Mouse (Mus musculus) limb, embryonic 14.5 days (tissue): ENCODE data around the gene Crat. TPM values are rescaled to one million over a fixed set of nuclear protein-coding genes. Genes with fewer than 3 reads are reported as not detected.

Experiments
- ATAC-seq: fragments of 200-750 bp; cut with Nextera tagmentation; 2 replicates; pipeline ENCODE4 v1.8.0; 2017; ENCODE audit warnings: low read depth, moderate number of reproducible peaks, moderate TSS enrichment; ENCODE audit not compliant: low FRiP score
- DNase-seq: peaks from one replicate; pipeline ENCODE4 v3.0.0-alpha.2; 2015; ENCODE audit warnings: low spot score
- H3K27ac ChIP-seq: fragments of 300-500 bp; sonication (generic); replicated peaks from 2 replicates; pipeline ENCODE4 v1.5.1; 2014; ENCODE audit warnings: low read depth, mild to moderate bottlenecking, low read length, moderate library complexity, mixed read lengths
- H3K27me3 ChIP-seq: fragments of 300-500 bp; sonication (generic); 2 replicates; pipeline ENCODE4 v1.6.1; 2014; ENCODE audit warnings: low read length, mixed read lengths; ENCODE audit not compliant: control insufficient read depth, insufficient read depth
- H3K36me3 ChIP-seq: fragments of 300-500 bp; sonication (generic); 2 replicates; pipeline ENCODE4 v1.6.1; 2014; ENCODE audit warnings: mild to moderate bottlenecking, low read length, moderate library complexity, mixed read lengths; ENCODE audit not compliant: control insufficient read depth, insufficient read depth
- H3K4me1 ChIP-seq: fragments of 300-500 bp; sonication (generic); 2 replicates; pipeline ENCODE4 v1.6.1; 2014; ENCODE audit warnings: antibody characterized with exemption, low read length, mixed read lengths; ENCODE audit not compliant: control insufficient read depth, insufficient read depth
- H3K4me2 ChIP-seq: fragments of 300-500 bp; sonication (generic); replicated peaks from 2 replicates; pipeline ENCODE4 v1.6.1; 2014; ENCODE audit warnings: low read depth, mild to moderate bottlenecking, low read length, moderate library complexity; ENCODE audit not compliant: severe bottlenecking
- H3K4me3 ChIP-seq: fragments of 300-500 bp; sonication (generic); replicated peaks from 2 replicates; pipeline ENCODE4 v1.5.1; 2014; ENCODE audit warnings: low read length
- H3K9ac ChIP-seq: fragments of 300-500 bp; sonication (generic); 2 replicates; pipeline ENCODE4 v1.6.1; 2014; ENCODE audit warnings: mild to moderate bottlenecking, low read depth, low read length, moderate library complexity; ENCODE audit not compliant: severe bottlenecking
- H3K9me3 ChIP-seq: fragments of 300-500 bp; sonication (generic); 2 replicates; pipeline ENCODE4 v1.6.1; 2016; ENCODE audit warnings: low read length; ENCODE audit not compliant: control insufficient read depth
- POLR2A ChIP-seq: fragments of 200-500 bp; IDR thresholded peaks from 2 replicates; pipeline ENCODE4 v1.8.0; 2012; ENCODE audit warnings: inconsistent platforms, mild to moderate bottlenecking, moderate library complexity, borderline replicate concordance; ENCODE audit not compliant: insufficient read depth, insufficient read length; ENCODE audit errors: extremely low read depth
- WGBS: fragments of 180-500 bp; shearing (Covaris S2); extraction: QIAGEN DNeasy Blood & Tissue Kit; methylation state at CpG from one replicate; pipeline ENCODE4 v1.1.7; 2014; 5-methylcytosine and 5-hydroxymethylcytosine counted together
- polyA plus RNA-seq, 2 experiments: library from polyadenylated mRNA; depleted of rRNA in 1 of 2; stranded (reverse) in 1 of 2; unstranded in 1 of 2; fragments of >200 nt; fragmentation: Nextera tagmentation in 1 of 2; extraction: Ambion mirVana in 1 of 2; gene quantifications; 2 replicates each; pipeline versions ENCODE4 v1.2.1 to v1.2.3; 2012 to 2014

Crat gene
- polyA plus RNA-seq, 2 experiments: 25.0 to 33.4 TPM

GRCm38 (mm10) chr2:30402843-30403242 is 12.8 kb downstream of the Crat start:
- Histone ChIP-seq H3K9me3 (no peaks in the 10 kb centered on the region), H3K4me1 (no peaks in the 10 kb centered on the region), H3K27me3 (no peaks in the 10 kb centered on the region), H3K4me3 (no peak overlapping the region), H3K9ac (no peak overlapping the region), H3K27ac (no peak overlapping the region), H3K36me3 (peaks cover 60% of the 10 kb centered on the region), H3K4me2 (no peak overlapping the region)
- no peak for TF ChIP-seq POLR2A
- 68% methylated on average over 2 of the region's 2 CpGs for WGBS
- no peak for DNase-seq
- no peak for ATAC-seq

- Histone ChIP-seq H3K27me3 (no peaks in the 10 kb centered on the region), H3K27ac (no peak overlapping the region), H3K4me3 (no peak overlapping the region), H3K4me1 (no peaks in the 10 kb centered on the region), H3K9me3 (no peaks in the 10 kb centered on the region), H3K36me3 (peaks cover 59% of the 10 kb centered on the region), H3K4me2 (no peak overlapping the region), H3K9ac (no peak overlapping the region)
- DNase-seq: no peak
- ATAC-seq: no peak
- WGBS: 83% methylated on average over 9 of the region's 9 CpGs
- TF ChIP-seq POLR2A: no peak
Observed at GRCm38 (mm10) chr2:30402351-30402826, 13.2 kb downstream of the Crat start.

GRCm38 (mm10) chr2:30401581-30401980 is 14.0 kb downstream of the Crat start:
- H3K4me2 ChIP-seq: no peak overlapping the region
- H3K9ac ChIP-seq: no peak overlapping the region
- H3K36me3 ChIP-seq: peaks cover 60% of the 10 kb centered on the region
- no peak overlapping the region for H3K27ac ChIP-seq
- DNase-seq: no peak
- no peak for TF ChIP-seq POLR2A
- H3K4me3 ChIP-seq: no peak overlapping the region
- H3K9me3 ChIP-seq: no peaks in the 10 kb centered on the region
- ATAC-seq: no peak
- H3K27me3 ChIP-seq: no peaks in the 10 kb centered on the region
- no peaks in the 10 kb centered on the region for H3K4me1 ChIP-seq
- WGBS: 82% methylated on average over 1 of the region's 1 CpGs

DNA sequence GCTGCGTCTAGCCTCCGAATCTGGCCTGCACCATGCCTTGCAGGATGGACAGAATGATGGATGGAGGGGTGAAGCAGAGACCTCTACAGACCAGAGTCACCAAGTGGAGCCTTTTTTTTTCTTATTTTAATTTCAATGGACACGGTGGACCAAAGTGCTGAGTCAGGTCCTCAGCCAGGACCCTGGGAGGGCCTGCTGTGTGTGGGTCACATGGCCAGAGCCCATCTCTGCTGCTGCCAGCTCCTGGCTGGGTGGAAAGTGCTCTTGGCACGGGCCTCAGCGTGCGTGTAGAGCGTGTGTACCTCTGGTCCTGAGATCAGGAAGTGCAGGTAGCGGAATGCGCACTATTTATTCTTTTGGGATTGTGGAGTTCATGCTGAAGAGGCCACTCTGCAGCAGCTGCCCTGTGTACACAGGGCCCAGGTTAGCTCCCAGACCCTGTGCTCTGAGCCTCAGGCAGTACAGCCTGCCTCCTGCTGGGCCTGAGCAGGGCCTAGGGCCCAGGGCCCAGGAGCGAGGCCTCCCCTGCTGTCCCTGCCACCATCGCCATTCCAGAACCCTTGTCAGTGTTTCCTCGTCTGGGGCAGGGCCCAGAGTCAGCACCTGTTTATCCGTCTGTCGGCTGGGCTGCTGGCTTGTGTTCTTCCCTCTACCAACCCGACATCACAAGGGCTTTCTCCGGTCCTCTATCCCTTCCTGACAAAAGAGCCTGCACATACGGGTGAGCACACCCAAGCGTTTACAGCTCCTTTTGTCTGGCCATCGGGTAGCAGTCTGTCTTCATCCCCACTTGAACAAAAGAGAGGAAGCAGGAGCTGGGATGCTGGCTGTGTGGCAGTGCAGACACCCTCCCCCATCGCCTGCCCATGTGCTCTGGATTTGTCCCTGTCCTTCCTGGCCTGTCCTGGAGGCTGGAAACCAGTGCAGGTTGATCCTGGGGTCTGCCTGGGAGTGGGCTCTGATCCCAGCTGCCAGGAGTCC is 16.1 kb downstream of the Crat start:
- H3K4me2 ChIP-seq: no peak overlapping the region
- no peak for TF ChIP-seq POLR2A
- DNase-seq: no peak
- H3K36me3 ChIP-seq: peaks cover 66% of the 10 kb centered on the region
- H3K4me1 ChIP-seq: no peaks in the 10 kb centered on the region
- no peak overlapping the region for H3K4me3 ChIP-seq
- H3K27me3 ChIP-seq: no peaks in the 10 kb centered on the region
- H3K27ac ChIP-seq: no peak overlapping the region
- 65% methylated on average over 20 of the region's 20 CpGs for WGBS
- H3K9ac ChIP-seq: 0 out of 2 replicates have a peak overlapping the region, but pooled peaks have one; percentile 25
- ATAC-seq: no peak
- H3K9me3 ChIP-seq: no peaks in the 10 kb centered on the region

DNA sequence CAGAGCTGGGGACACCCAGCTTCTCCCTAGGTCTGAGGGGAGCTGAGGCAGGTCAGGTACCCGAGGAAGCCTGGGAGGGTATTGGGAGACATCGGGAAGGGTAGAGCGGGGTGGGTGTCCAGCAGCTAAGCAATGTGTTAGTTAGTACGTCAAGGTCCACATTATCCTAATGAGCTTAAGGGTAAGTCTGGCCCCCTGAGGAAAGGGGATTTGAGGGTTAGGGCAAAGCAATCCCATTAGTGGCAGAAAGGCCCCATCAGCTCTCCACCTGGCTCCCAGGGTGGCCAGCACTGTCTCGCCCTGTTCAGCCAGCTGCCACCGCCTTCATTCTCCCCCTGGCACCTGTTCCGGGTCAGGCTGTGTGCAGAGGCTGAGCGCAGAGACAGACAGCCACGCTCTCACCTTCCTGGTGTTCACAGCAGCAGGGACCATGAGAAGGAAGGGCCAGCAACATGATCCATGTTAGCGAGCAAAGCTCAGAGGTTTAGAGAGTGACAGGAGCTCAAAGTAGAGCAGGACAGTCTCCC is 17.6 kb downstream of the Crat start:
- H3K27ac ChIP-seq: no peak overlapping the region
- DNase-seq: no peak
- no peaks in the 10 kb centered on the region for H3K9me3 ChIP-seq
- 81% methylated on average over 10 of the region's 10 CpGs for WGBS
- H3K36me3 ChIP-seq: peaks cover 61% of the 10 kb centered on the region
- no peak overlapping the region for H3K9ac ChIP-seq
- H3K4me2 ChIP-seq: no peak overlapping the region
- H3K4me3 ChIP-seq: no peak overlapping the region
- no peak for ATAC-seq
- peaks cover 6% of the 10 kb centered on the region for H3K4me1 ChIP-seq
- no peaks in the 10 kb centered on the region for H3K27me3 ChIP-seq
- no peak for TF ChIP-seq POLR2A
